Mouse (Mus musculus) spleen, adult 2 months (tissue): ENCODE results near the gene Tmem119.

ENCODE experiments used
- CTCF ChIP-seq: fragments of 200-500 bp; IDR thresholded peaks from 2 replicates; pipeline ENCODE4 v1.5.1; 2011; ENCODE audit warnings: mild to moderate bottlenecking, inconsistent platforms; ENCODE audit not compliant: insufficient read depth, insufficient read length, insufficient replicate concordance; ENCODE audit errors: extremely low read depth
- POLR2A ChIP-seq: fragments of 200-500 bp; IDR thresholded peaks from 2 replicates; pipeline ENCODE4 v1.6.1; 2011; ENCODE audit warnings: low read depth, low read length, inconsistent platforms

DNA sequence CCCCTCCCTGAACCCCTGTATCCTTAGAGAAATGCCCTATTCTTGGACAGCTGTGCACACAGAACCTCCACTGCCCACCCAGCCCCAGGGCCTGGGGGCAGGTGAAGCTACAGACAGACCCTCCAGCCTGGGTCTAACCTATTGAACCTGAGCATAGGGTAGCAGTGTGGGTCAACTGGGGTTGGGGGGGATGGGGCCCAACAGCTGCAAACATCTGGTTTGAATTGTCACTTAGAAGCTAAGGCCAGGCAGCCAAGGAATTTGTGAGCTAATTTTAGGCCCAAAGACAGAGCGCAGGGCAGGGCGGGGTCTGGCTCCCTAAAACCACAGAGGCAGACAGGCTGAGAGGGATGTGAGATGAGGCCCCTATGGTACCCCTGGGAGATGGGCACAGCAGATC, 7.9 kb upstream of the Tmem119 start:
- no peak for TF ChIP-seq POLR2A
- no peak for TF ChIP-seq CTCF
